Mouse (Mus musculus): ENCODE results near the gene Fgf14. TPM values are rescaled to one million over a fixed set of nuclear protein-coding genes. Genes with fewer than 3 reads are reported as not detected.
A peak's percentile ranks its signal among the peaks of the same experiment; 100 is the strongest.
"Not testable (repeated sequence)": the region's sequence is repeated elsewhere in the genome, so short reads cannot be mapped to it uniquely, and the experiment has no call there.

Fgf14 gene
- polyA plus RNA-seq, 1 experiment from 2014 or later, result 1.5 TPM

- H3K4me2 ChIP-seq (ENCODE audit: low read depth, low read length), result no peak overlapping the region
- no peaks in the 10 kb centered on the region for H3K27me3 ChIP-seq (replicated peaks; ENCODE audit: control insufficient read depth, insufficient read depth, low read length)
- H3K9me3 ChIP-seq (ENCODE audit: control insufficient read depth, low read length), result no peaks in the 10 kb centered on the region
- H3K4me1 ChIP-seq (ENCODE audit: control insufficient read depth, insufficient read depth, low read length), result no peaks in the 10 kb centered on the region
- H3K9ac ChIP-seq (ENCODE audit: low read depth, low read length), result no peak overlapping the region
- WGBS, result 90% methylated on average over 1 of the region's 1 CpGs
- DNase-seq (ENCODE audit: low spot score) (no peak), ATAC-seq (ENCODE audit: low read depth) (no peak)
- H3K36me3 ChIP-seq (ENCODE audit: control insufficient read depth, insufficient read depth, low read length), result no peaks in the 10 kb centered on the region
- H3K27ac ChIP-seq (replicated peaks; ENCODE audit: low read depth, low read length), result no peak overlapping the region
- no peak overlapping the region for H3K4me3 ChIP-seq (ENCODE audit: low read depth, low read length)
Observed at GRCm38 (mm10) chr14:124044016-124044415, 632.9 kb downstream of the Fgf14 start.

GRCm38 (mm10) chr14:124040651-124041050, 636.3 kb downstream of the Fgf14 start:
- Histone ChIP-seq H3K4me2 (ENCODE audit: low read depth, low read length) (no peak overlapping the region), H3K36me3 (ENCODE audit: control insufficient read depth, insufficient read depth, low read length) (no peaks in the 10 kb centered on the region), H3K27me3 (replicated peaks; ENCODE audit: control insufficient read depth, insufficient read depth, low read length) (no peaks in the 10 kb centered on the region), H3K4me1 (ENCODE audit: control insufficient read depth, insufficient read depth, low read length) (no peaks in the 10 kb centered on the region), H3K27ac (replicated peaks; ENCODE audit: low read depth, low read length) (no peak overlapping the region), H3K4me3 (ENCODE audit: low read depth, low read length) (no peak overlapping the region), H3K9me3 (ENCODE audit: control insufficient read depth, low read length) (no peaks in the 10 kb centered on the region), H3K9ac (ENCODE audit: low read depth, low read length) (no peak overlapping the region)
- ATAC-seq (ENCODE audit: low read depth), result no peak
- WGBS, result 72% methylated on average over 1 of the region's 1 CpGs
- DNase-seq (ENCODE audit: low spot score), result no peak

- Histone ChIP-seq H3K9me3 (ENCODE audit: control insufficient read depth, low read length) (no peaks in the 10 kb centered on the region), H3K9ac (ENCODE audit: low read depth, low read length) (no peak overlapping the region), H3K4me1 (ENCODE audit: control insufficient read depth, insufficient read depth, low read length) (no peaks in the 10 kb centered on the region), H3K27ac (replicated peaks; ENCODE audit: low read depth, low read length) (no peak overlapping the region), H3K4me2 (ENCODE audit: low read depth, low read length) (no peak overlapping the region), H3K36me3 (ENCODE audit: control insufficient read depth, insufficient read depth, low read length) (no peaks in the 10 kb centered on the region), H3K4me3 (ENCODE audit: low read depth, low read length) (no peak overlapping the region), H3K27me3 (replicated peaks; ENCODE audit: control insufficient read depth, insufficient read depth, low read length) (no peaks in the 10 kb centered on the region)
- ATAC-seq (ENCODE audit: low read depth) (no peak), DNase-seq (ENCODE audit: low spot score) (no peak)
- WGBS, result 76% methylated on average over 4 of the region's 4 CpGs
Observed at GRCm38 (mm10) chr14:124037434-124037833, 639.5 kb downstream of the Fgf14 start.

GRCm38 (mm10) chr14:124036575-124037205, 640.2 kb downstream of the Fgf14 start:
- Histone ChIP-seq H3K9ac (ENCODE audit: low read depth, low read length) (no peak overlapping the region), H3K4me3 (ENCODE audit: low read depth, low read length) (no peak overlapping the region), H3K4me2 (ENCODE audit: low read depth, low read length) (no peak overlapping the region), H3K36me3 (ENCODE audit: control insufficient read depth, insufficient read depth, low read length) (no peaks in the 10 kb centered on the region), H3K9me3 (ENCODE audit: control insufficient read depth, low read length) (no peaks in the 10 kb centered on the region), H3K27me3 (replicated peaks; ENCODE audit: control insufficient read depth, insufficient read depth, low read length) (no peaks in the 10 kb centered on the region), H3K4me1 (ENCODE audit: control insufficient read depth, insufficient read depth, low read length) (no peaks in the 10 kb centered on the region), H3K27ac (replicated peaks; ENCODE audit: low read depth, low read length) (no peak overlapping the region)
- DNase-seq (ENCODE audit: low spot score), result peak; percentile 32
- no peak; the same call in 1 of the 2 replicates for ATAC-seq (ENCODE audit: low read depth)
- WGBS, result 39% methylated on average over 1 of the region's 1 CpGs

GRCm38 (mm10) chr14:124033302-124033701, 643.6 kb downstream of the Fgf14 start:
- not testable (repeated sequence) for H3K4me3 ChIP-seq (ENCODE audit: low read depth, low read length); DNase-seq (ENCODE audit: low spot score); H3K27ac ChIP-seq (replicated peaks; ENCODE audit: low read depth, low read length); H3K36me3 ChIP-seq (ENCODE audit: control insufficient read depth, insufficient read depth, low read length); H3K4me1 ChIP-seq (ENCODE audit: control insufficient read depth, insufficient read depth, low read length); H3K27me3 ChIP-seq (replicated peaks; ENCODE audit: control insufficient read depth, insufficient read depth, low read length); ATAC-seq (ENCODE audit: low read depth); H3K9ac ChIP-seq (ENCODE audit: low read depth, low read length); H3K4me2 ChIP-seq (ENCODE audit: low read depth, low read length); H3K9me3 ChIP-seq (ENCODE audit: control insufficient read depth, low read length)
- WGBS, result 39% methylated on average over 3 of the region's 3 CpGs

GRCm38 (mm10) chr14:124027886-124028670, 648.8 kb downstream of the Fgf14 start:
- Histone ChIP-seq H3K9ac (ENCODE audit: low read depth, low read length) (no peak overlapping the region), H3K9me3 (ENCODE audit: control insufficient read depth, low read length) (no peaks in the 10 kb centered on the region), H3K4me2 (ENCODE audit: low read depth, low read length) (no peak overlapping the region), H3K4me3 (ENCODE audit: low read depth, low read length) (no peak overlapping the region), H3K36me3 (ENCODE audit: control insufficient read depth, insufficient read depth, low read length) (no peaks in the 10 kb centered on the region), H3K4me1 (ENCODE audit: control insufficient read depth, insufficient read depth, low read length) (no peaks in the 10 kb centered on the region), H3K27ac (replicated peaks; ENCODE audit: low read depth, low read length) (no peak overlapping the region), H3K27me3 (replicated peaks; ENCODE audit: control insufficient read depth, insufficient read depth, low read length) (no peaks in the 10 kb centered on the region)
- no peak for DNase-seq (ENCODE audit: low spot score)
- no peak for ATAC-seq (ENCODE audit: low read depth)
- WGBS, result 74% methylated on average over 1 of the region's 1 CpGs

GRCm38 (mm10) chr14:123990591-123991195, 686.2 kb downstream of the Fgf14 start:
- H3K4me2 ChIP-seq (ENCODE audit: low read depth, low read length), result no peak overlapping the region
- no peak overlapping the region for H3K4me3 ChIP-seq (ENCODE audit: low read depth, low read length)
- 67% methylated on average over 2 of the region's 2 CpGs for WGBS
- H3K4me1 ChIP-seq (ENCODE audit: control insufficient read depth, insufficient read depth, low read length), result no peaks in the 10 kb centered on the region
- no peaks in the 10 kb centered on the region for H3K9me3 ChIP-seq (ENCODE audit: control insufficient read depth, low read length)
- H3K9ac ChIP-seq (ENCODE audit: low read depth, low read length), result no peak overlapping the region
- H3K27me3 ChIP-seq (replicated peaks; ENCODE audit: control insufficient read depth, insufficient read depth, low read length), result no peaks in the 10 kb centered on the region
- no peak for DNase-seq (ENCODE audit: low spot score)
- no peak for ATAC-seq (ENCODE audit: low read depth)
- H3K27ac ChIP-seq (replicated peaks; ENCODE audit: low read depth, low read length), result no peak overlapping the region
- H3K36me3 ChIP-seq (ENCODE audit: control insufficient read depth, insufficient read depth, low read length), result no peaks in the 10 kb centered on the region

- Histone ChIP-seq H3K9me3 (ENCODE audit: control insufficient read depth, low read length) (no peaks in the 10 kb centered on the region), H3K9ac (ENCODE audit: low read depth, low read length) (no peak overlapping the region), H3K4me3 (ENCODE audit: low read depth, low read length) (no peak overlapping the region), H3K4me1 (ENCODE audit: control insufficient read depth, insufficient read depth, low read length) (no peaks in the 10 kb centered on the region), H3K4me2 (ENCODE audit: low read depth, low read length) (no peak overlapping the region), H3K27me3 (replicated peaks; ENCODE audit: control insufficient read depth, insufficient read depth, low read length) (no peaks in the 10 kb centered on the region), H3K27ac (replicated peaks; ENCODE audit: low read depth, low read length) (no peak overlapping the region), H3K36me3 (ENCODE audit: control insufficient read depth, insufficient read depth, low read length) (no peaks in the 10 kb centered on the region)
- ATAC-seq (ENCODE audit: low read depth) (no peak), DNase-seq (ENCODE audit: low spot score) (no peak)
- WGBS, result 87% methylated on average over 6 of the region's 6 CpGs
Observed at GRCm38 (mm10) chr14:123967996-123968395, 708.9 kb downstream of the Fgf14 start.
